ENCODE assay signal across 8 mouse cellular contexts in the genomic region with DNA sequence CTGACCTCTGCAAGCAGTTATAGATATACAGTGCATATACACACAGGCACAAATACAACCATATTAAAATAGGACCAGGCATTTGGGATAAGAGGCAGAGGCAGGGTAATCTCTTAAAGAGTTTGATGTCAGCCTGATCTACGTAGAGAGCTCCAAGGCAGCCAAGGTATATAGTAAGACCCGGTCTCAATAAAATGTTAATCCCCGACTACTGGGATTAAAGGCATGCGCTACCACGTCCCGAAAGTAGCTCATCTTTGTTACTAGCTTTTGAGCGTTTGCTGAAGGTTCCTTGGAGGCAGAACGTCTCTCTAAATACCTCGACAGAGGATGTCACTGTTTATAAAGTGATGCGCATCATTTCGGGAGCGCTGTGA. TPM values are rescaled to one million over a fixed set of nuclear protein-coding genes. Genes with fewer than 3 reads are reported as not detected.
DNase-seq lines count a peak whose midpoint lies in the region; ATAC-seq and TF ChIP-seq lines count a peak whose summit lies in the region.

A gene (plus strand): TSS at position 273 of the 377 bp plus-strand sequence.

- no peaks in the 10 kb centered on the region for H3K27me3 ChIP-seq in lung, embryonic 14.5 days (ENCODE audit: insufficient read depth, low read length)
- no peaks in the 10 kb centered on the region for H3K27me3 ChIP-seq in midbrain, embryonic 16.5 days (ENCODE audit: control insufficient read depth, insufficient read depth, low read depth, low read length)

- no peak for DNase-seq in lung, embryonic 14.5 days
- DNase-seq in lung, postnatal 4 days, result no peak
- DNase-seq in heart, adult 8-10 months (ENCODE audit: low spot score), result no peak
- DNase-seq in layer of hippocampus, postnatal 36 days, result no peak
- no peak for DNase-seq in Muller cell, postnatal 12 days (ENCODE audit: inconsistent ontology term)

- H3K4me2 ChIP-seq in lung, embryonic 14.5 days, result peak within 1 kb of the TSS; percentile 73
- peak within 1 kb of the TSS; percentile 71 for H3K4me2 ChIP-seq in midbrain, embryonic 16.5 days (ENCODE audit: low read length)

- no peaks in the 10 kb centered on the region for H3K9me3 ChIP-seq in lung, embryonic 14.5 days (ENCODE audit: low read depth, low read length)
- H3K9me3 ChIP-seq in midbrain, embryonic 16.5 days (replicated peaks; ENCODE audit: control insufficient read depth, low read length, poor library complexity, severe bottlenecking), result no peaks in the 10 kb centered on the region

- peak; percentile 30 for ATAC-seq in lung, embryonic 14.5 days (ENCODE audit: insufficient read depth)
- no peak; the same call in 1 of the 2 replicates for ATAC-seq in midbrain, embryonic 16.5 days
- no peak for ATAC-seq in frontal cortex, adult (ENCODE audit: low TSS enrichment)

- H3K9ac ChIP-seq in lung, embryonic 14.5 days, result peak within 1 kb of the TSS; percentile 92
- H3K9ac ChIP-seq in midbrain, embryonic 16.5 days (ENCODE audit: low read depth, low read length), result peak within 1 kb of the TSS; percentile 90

- no peak for TF ChIP-seq CTCF in lung, embryonic 14.5 days (IDR thresholded peaks at IDR 0.05; ENCODE audit: low read depth)

- peaks cover 4% of the 10 kb centered on the region; the same call in 1 of the 2 replicates for H3K36me3 ChIP-seq in lung, embryonic 14.5 days (ENCODE audit: insufficient read depth)
- H3K36me3 ChIP-seq in midbrain, embryonic 16.5 days (ENCODE audit: control insufficient read depth, insufficient read depth, low read length), result no peaks in the 10 kb centered on the region

- H3K4me1 ChIP-seq in lung, embryonic 14.5 days (ENCODE audit: insufficient read depth), result no peaks in the 10 kb centered on the region
- H3K4me1 ChIP-seq in brown adipose tissue, adult 24 weeks (ENCODE audit: control insufficient read depth, insufficient read depth, insufficient read length, low read length), result no peaks in the 10 kb centered on the region; the same call in 1 of the 2 replicates
- peaks cover 16% of the 10 kb centered on the region for H3K4me1 ChIP-seq in midbrain, embryonic 16.5 days (ENCODE audit: control insufficient read depth, insufficient read depth, low read length)

- peak within 1 kb of the TSS; percentile 89 for H3K27ac ChIP-seq in lung, embryonic 14.5 days (ENCODE audit: low read depth)
- H3K27ac ChIP-seq in brown adipose tissue, adult 24 weeks (replicated peaks; ENCODE audit: low read depth, low read length), result peak within 1 kb of the TSS; percentile 95
- peak within 1 kb of the TSS; percentile 92 for H3K27ac ChIP-seq in midbrain, embryonic 16.5 days (ENCODE audit: low read length)

- H3K4me3 ChIP-seq in lung, embryonic 14.5 days (ENCODE audit: low read depth, low read length), result peak within 1 kb of the TSS; percentile 96
- H3K4me3 ChIP-seq in brown adipose tissue, adult 24 weeks (ENCODE audit: insufficient read depth, low read depth, low read length), result peak within 1 kb of the TSS; percentile 96
- peak within 1 kb of the TSS; percentile 97 for H3K4me3 ChIP-seq in midbrain, embryonic 16.5 days (ENCODE audit: low read depth, low read length)

- WGBS in lung, embryonic 14.5 days, result 4% methylated on average over 12 of the region's 12 CpGs
- 3% methylated on average over 12 of the region's 12 CpGs for WGBS in midbrain, embryonic 16.5 days

RNA-seq across cellular contexts. Expression of the gene that starts here (rescaled TPM):
- polyA plus RNA-seq in lung, embryonic 14.5 days (2014; fragmentation: Nextera tagmentation; extraction: Ambion mirVana), result 120 and 130 TPM in 2 replicates
- 41.1 and 66.3 TPM in 2 replicates for polyA plus RNA-seq in brown adipose tissue, adult 24 weeks (2012; ENCODE audit: insufficient read depth, insufficient read length, missing spikeins)
- total RNA-seq in heart, adult 8-10 months (2022), result 10 to 100 TPM; 33.8 to 40.0 (median 37.9) TPM
- 10 to 100 TPM; 64.7 to 74.6 TPM for total RNA-seq in layer of hippocampus, postnatal 36 days (2021)
- 135 and 147 TPM in 2 replicates for polyA plus RNA-seq in midbrain, embryonic 16.5 days (2015; fragmentation: Nextera tagmentation; extraction: Ambion mirVana)
